Mouse (Mus musculus): ENCODE results near the gene Tmem127. TPM values are rescaled to one million over a fixed set of nuclear protein-coding genes. Genes with fewer than 3 reads are reported as not detected.
A peak's percentile ranks its signal among the peaks of the same experiment; 100 is the strongest.
"Not testable (repeated sequence)": the region's sequence is repeated elsewhere in the genome, so short reads cannot be mapped to it uniquely, and the experiment has no call there.

Tmem127 gene
- 10 to 100 TPM; 27.9 to 28.3 TPM for total RNA-seq (2021)

- DNase-seq: peak; percentile 94 to 95
- intact Hi-C loops (cut with DNase I): loop anchor here (2.0 to 5.0 kb wide), 4 partner anchors 23 to 315 kb away; partner anchors contain the start of genes 1810024B03Rik, Snrnp200, Sppl2a and Stard7
Measured at GRCm38 (mm10) chr2:127247592-127248333, at the start of gene Tmem127, which contains the start of gene Ciao1. TSS of gene Tmem127 (plus strand) at chr2:127247908. TSS of gene Ciao1 (minus strand) at chr2:127247816.

- intact Hi-C loops (cut with DNase I): loop anchor here (1.0 to 5.0 kb wide), 5 partner anchors 22 to 193 kb away; partner anchors contain the start of genes Ciao1 and Tmem127
- DNase-seq: peak; percentile 66 to 69
Measured at GRCm38 (mm10) chr2:127204932-127205331, 42.8 kb upstream of the Tmem127 start.

GRCm38 (mm10) chr2:127205936-127206335 is 41.8 kb upstream of the Tmem127 start:
- intact Hi-C loops (cut with DNase I): loop anchor here (1.0 to 5.0 kb wide), 4 partner anchors 23 to 194 kb away; partner anchors contain the start of genes Ciao1 and Tmem127
- DNase-seq: not testable (repeated sequence)

GRCm38 (mm10) chr2:127206916-127207315 is 40.8 kb upstream of the Tmem127 start:
- DNase-seq: no peak
- intact Hi-C loops (cut with DNase I): loop anchor here (5.0 kb wide), 2 partner anchors 40 to 195 kb away; partner anchors contain the start of genes Ciao1 and Tmem127

GRCm38 (mm10) chr2:127207547-127208451 is 39.9 kb upstream of the Tmem127 start, which contains the start of the genes 1810024B03Rik and Snrnp200:
TSS of gene 1810024B03Rik (minus strand) at chr2:127208280.
TSS of gene Snrnp200 (plus strand) at chr2:127208386.
- DNase-seq: peak; percentile 90 to 94
- intact Hi-C loops (cut with DNase I): loop anchor here (5.0 kb wide), 2 partner anchors 40 to 195 kb away; partner anchors contain the start of genes Ciao1 and Tmem127

GRCm38 (mm10) chr2:127208452-127208769 is 39.3 kb upstream of the Tmem127 start:
- intact Hi-C loops (cut with DNase I): loop anchor here (5.0 kb wide), 2 partner anchors 39 to 196 kb away; partner anchors contain the start of genes Ciao1 and Tmem127
- no peak for DNase-seq

GRCm38 (mm10) chr2:127210701-127211100 is 37.0 kb upstream of the Tmem127 start:
- intact Hi-C loops (cut with DNase I): no loop called here
- no peak for DNase-seq

- intact Hi-C loops (cut with DNase I): no loop called here
- no peak for DNase-seq
Measured at GRCm38 (mm10) chr2:127217746-127218145, 30.0 kb upstream of the Tmem127 start.

GRCm38 (mm10) chr2:127225261-127225660 is 22.4 kb upstream of the Tmem127 start:
- DNase-seq: no peak
- intact Hi-C loops (cut with DNase I): no loop called here

GRCm38 (mm10) chr2:127237897-127238610 is 9.7 kb upstream of the Tmem127 start:
- intact Hi-C loops (cut with DNase I): no loop called here
- no peak for DNase-seq

- no peak for DNase-seq
- intact Hi-C loops (cut with DNase I): no loop called here
Measured at GRCm38 (mm10) chr2:127240065-127240464, 7.6 kb upstream of the Tmem127 start.

GRCm38 (mm10) chr2:127248334-127249004 is 761 bp downstream of the Tmem127 start:
- peak; percentile 35 to 40 for DNase-seq
- intact Hi-C loops (cut with DNase I): loop anchor here (2.0 to 5.0 kb wide), 4 partner anchors 22 to 316 kb away; partner anchors contain the start of genes 1810024B03Rik, Snrnp200, Sppl2a and Stard7

GRCm38 (mm10) chr2:127250291-127251008 is 2.7 kb downstream of the Tmem127 start:
- intact Hi-C loops (cut with DNase I): no loop called here
- DNase-seq: no peak

- DNase-seq: no peak
- intact Hi-C loops (cut with DNase I): no loop called here
Measured at GRCm38 (mm10) chr2:127251457-127251856, 3.7 kb downstream of the Tmem127 start.

- peak in 1 of 2 experiments; percentile 36 for DNase-seq
- intact Hi-C loops (cut with DNase I): no loop called here
Measured at GRCm38 (mm10) chr2:127251880-127252527, 4.3 kb downstream of the Tmem127 start.

GRCm38 (mm10) chr2:127252787-127253186 is 5.1 kb downstream of the Tmem127 start:
- intact Hi-C loops (cut with DNase I): no loop called here

GRCm38 (mm10) chr2:127254604-127255134 is 7.0 kb downstream of the Tmem127 start:
- intact Hi-C loops (cut with DNase I): no loop called here

More at GRCm38 (mm10) chr2:127252787-127253186, 5.1 kb downstream of the Tmem127 start:
- no peak for DNase-seq

GRCm38 (mm10) chr2:127255294-127255693 is 7.6 kb downstream of the Tmem127 start:
- no peak for DNase-seq
- intact Hi-C loops (cut with DNase I): no loop called here

More at GRCm38 (mm10) chr2:127254604-127255134, 7.0 kb downstream of the Tmem127 start:
- no peak for DNase-seq
